Mouse (Mus musculus) liver, adult 2 months (tissue): ENCODE results near the gene Ypel1.

Experiments
- CTCF ChIP-seq: fragments of 200-500 bp; IDR thresholded peaks from 2 replicates; pipeline ENCODE4 v1.5.1; 2011; ENCODE audit warnings: low read depth, low read length, control low read depth
- POLR2A ChIP-seq: fragments of 200-500 bp; IDR thresholded peaks from 2 replicates; pipeline ENCODE4 v1.6.1; 2011; ENCODE audit warnings: low read length, control low read depth; ENCODE audit not compliant: insufficient read depth; ENCODE audit errors: extremely low read depth

DNA sequence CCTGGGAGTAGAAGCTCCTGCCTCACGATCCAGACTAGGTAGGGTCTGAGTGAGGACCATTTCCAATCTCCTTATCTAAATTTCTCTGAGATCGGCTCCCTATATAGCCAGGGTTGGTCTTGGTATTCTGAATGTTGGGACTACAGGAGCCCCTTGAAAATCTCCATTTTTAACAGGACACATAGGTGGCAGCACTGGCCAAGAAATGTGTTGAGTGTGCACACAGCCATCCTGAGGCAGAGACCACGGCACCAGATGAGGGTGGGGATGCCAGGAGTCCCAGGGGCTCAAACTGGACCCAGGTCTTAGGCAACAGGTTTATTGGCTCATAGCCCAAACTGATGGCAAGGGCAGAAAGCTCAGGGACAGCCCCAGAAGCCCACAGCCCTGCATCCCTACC, 18.9 kb downstream of the Ypel1 start:
- TF ChIP-seq POLR2A (no peak), CTCF (no peak)
